Mouse (Mus musculus): ENCODE data around the gene Cramp1l. TPM values are rescaled to one million over a fixed set of nuclear protein-coding genes. Genes with fewer than 3 reads are reported as not detected.

Cramp1l gene
- 18.1 and 19.4 TPM in 2 replicates for polyA plus RNA-seq (2011; ENCODE audit: insufficient read depth, insufficient read length, low read depth, missing spikeins)

DNA sequence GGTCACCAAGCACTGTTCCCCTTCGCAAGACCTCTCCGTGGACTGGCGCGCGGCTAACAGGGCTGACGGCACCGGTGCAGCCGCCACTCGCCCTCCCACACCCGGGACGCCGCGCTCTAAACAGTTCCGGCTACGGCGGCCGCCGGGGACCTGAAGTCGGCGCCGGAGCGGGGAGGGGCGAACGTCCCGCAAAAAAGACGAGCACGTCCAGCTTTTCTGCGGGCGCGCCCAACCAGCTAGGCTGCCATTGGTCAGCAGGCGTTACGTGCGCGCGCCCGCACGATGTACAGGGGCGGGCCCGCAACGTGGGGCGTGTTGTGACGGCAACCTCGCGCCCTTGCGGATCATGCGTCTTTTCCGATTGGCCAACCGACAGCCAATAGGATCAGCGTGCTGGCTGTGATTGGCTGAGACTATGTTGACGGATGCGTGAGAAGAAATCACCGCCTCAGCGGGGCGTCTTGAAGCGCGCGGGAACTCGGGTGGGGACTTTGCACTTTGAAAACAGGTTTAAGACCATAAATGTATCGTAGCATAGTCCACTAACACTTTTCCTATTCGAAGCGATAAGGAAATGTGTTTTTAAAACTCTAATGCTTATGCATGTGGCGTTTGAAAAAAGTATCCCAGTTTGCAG lies at the start of gene Cramp1l, which contains the start of gene Ift140:
Gene Cramp1l, minus strand, starts transcription at position 134 of the 637 bp plus-strand sequence.
Gene Ift140, plus strand, starts transcription at position 431 of the 637 bp plus-strand sequence.
- H3K9me3 ChIP-seq (replicated peaks; ENCODE audit: control insufficient read depth, insufficient read depth, low read length, poor library complexity, severe bottlenecking), result no peaks in the 10 kb centered on the region
- H3K4me1 ChIP-seq (ENCODE audit: control insufficient read depth, insufficient read depth, low read length), result no peaks in the 10 kb centered on the region
- peak within 1 kb of the TSS; percentile 84 for H3K4me3 ChIP-seq (ENCODE audit: low read depth, low read length)
- peaks cover 8% of the 10 kb centered on the region for H3K36me3 ChIP-seq (ENCODE audit: control insufficient read depth, insufficient read depth, low read length, poor library complexity, severe bottlenecking)
- TF ChIP-seq CTCF (IDR thresholded peaks at IDR 0.05; ENCODE audit: low read depth, low read length) (no peak), EP300 (IDR thresholded peaks at IDR 0.05; ENCODE audit: insufficient read depth, low read depth, low read length) (no peak), POLR2A (IDR thresholded peaks at IDR 0.05; ENCODE audit: insufficient read depth, low read length) (no peak)
- H3K27me3 ChIP-seq (ENCODE audit: control insufficient read depth, insufficient read depth, low read length, poor library complexity, severe bottlenecking), result no peaks in the 10 kb centered on the region
- peak within 1 kb of the TSS; percentile 86 for H3K9ac ChIP-seq (ENCODE audit: low read depth, poor library complexity, severe bottlenecking)
- H3K27ac ChIP-seq (ENCODE audit: insufficient read depth, low read length), result 0 out of 2 replicates have a peak within 1 kb of the TSS, but pooled peaks have one; percentile 6

DNA sequence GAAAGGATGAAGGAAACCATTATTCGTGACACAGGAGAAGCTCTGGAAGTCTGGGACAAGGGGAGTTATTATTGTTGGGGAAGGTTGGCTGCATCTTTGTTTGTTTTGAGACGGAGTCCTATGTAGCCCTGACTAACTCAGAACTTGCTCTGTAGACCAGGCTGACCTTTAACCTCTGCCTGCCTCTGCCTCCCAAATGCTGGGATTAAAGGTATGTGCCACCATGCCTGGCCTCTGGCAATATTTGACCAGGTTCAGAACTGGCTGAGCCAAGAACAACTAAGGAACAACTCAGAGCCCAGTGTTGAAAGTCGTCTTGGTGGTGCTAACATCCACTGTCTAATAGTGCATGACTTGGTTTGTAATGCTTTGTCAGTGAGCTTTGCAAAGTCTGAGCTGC lies 49.6 kb upstream of the Cramp1l start:
- no peak overlapping the region for H3K27ac ChIP-seq (ENCODE audit: insufficient read depth, low read length)
- no peaks in the 10 kb centered on the region for H3K4me1 ChIP-seq (ENCODE audit: control insufficient read depth, insufficient read depth, low read length)
- no peaks in the 10 kb centered on the region for H3K9me3 ChIP-seq (replicated peaks; ENCODE audit: control insufficient read depth, insufficient read depth, low read length, poor library complexity, severe bottlenecking)
- no peak overlapping the region for H3K4me3 ChIP-seq (ENCODE audit: low read depth, low read length)
- H3K36me3 ChIP-seq (ENCODE audit: control insufficient read depth, insufficient read depth, low read length, poor library complexity, severe bottlenecking), result no peaks in the 10 kb centered on the region
- no peaks in the 10 kb centered on the region for H3K27me3 ChIP-seq (ENCODE audit: control insufficient read depth, insufficient read depth, low read length, poor library complexity, severe bottlenecking)
- no peak for TF ChIP-seq CTCF (IDR thresholded peaks at IDR 0.05; ENCODE audit: low read depth, low read length)
- no peak overlapping the region for H3K9ac ChIP-seq (ENCODE audit: low read depth, poor library complexity, severe bottlenecking)

DNA sequence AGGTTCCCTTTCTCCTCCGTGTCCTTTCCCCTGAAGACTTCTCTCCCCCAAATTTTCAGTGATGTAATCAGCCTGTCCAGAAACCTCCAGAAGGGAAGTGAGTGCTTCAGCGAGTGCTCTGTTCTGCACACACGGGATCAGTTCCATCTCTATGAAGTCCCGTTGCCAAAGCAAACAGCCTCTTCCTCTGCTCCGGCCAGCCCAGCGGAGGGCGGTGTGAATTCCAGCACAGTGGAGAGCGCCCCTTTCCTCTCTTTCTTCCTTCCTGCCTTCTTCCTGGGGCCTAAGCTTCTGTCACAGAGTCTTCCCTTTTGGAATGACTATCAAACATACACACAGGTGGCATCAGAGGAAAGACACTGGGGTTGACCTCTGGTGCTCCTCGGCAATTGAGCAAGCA lies 48.8 kb upstream of the Cramp1l start:
- no peak for TF ChIP-seq EP300 (IDR thresholded peaks at IDR 0.05; ENCODE audit: insufficient read depth, low read depth, low read length)
- TF ChIP-seq CTCF (IDR thresholded peaks at IDR 0.05; ENCODE audit: low read depth, low read length), result no peak
- no peak for TF ChIP-seq POLR2A (IDR thresholded peaks at IDR 0.05; ENCODE audit: insufficient read depth, low read length)
- Histone ChIP-seq H3K9ac (ENCODE audit: low read depth, poor library complexity, severe bottlenecking) (no peak overlapping the region), H3K27ac (ENCODE audit: insufficient read depth, low read length) (no peak overlapping the region)

DNA sequence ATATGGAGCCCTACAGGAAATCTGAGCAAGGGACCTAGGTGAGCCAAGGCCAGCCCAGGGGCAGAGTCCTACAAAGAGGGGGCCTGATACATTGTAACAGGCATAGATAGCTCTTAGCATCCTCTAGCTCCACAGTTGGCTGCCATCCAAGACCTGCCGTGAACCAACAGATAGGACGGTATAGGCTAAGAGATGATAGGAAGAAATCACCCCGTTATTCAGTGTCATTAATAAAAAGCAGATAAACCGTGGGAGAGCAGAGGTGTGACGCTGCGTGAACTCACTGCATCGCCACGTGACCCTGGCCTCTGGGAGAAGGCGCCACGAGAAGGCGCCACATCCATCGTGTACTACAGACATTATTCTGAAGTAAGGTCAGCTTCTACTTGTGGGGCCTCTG lies 48.3 kb upstream of the Cramp1l start:
- Histone ChIP-seq H3K27ac (ENCODE audit: insufficient read depth, low read length) (no peak overlapping the region), H3K9me3 (replicated peaks; ENCODE audit: control insufficient read depth, insufficient read depth, low read length, poor library complexity, severe bottlenecking) (no peaks in the 10 kb centered on the region)
- TF ChIP-seq POLR2A (IDR thresholded peaks at IDR 0.05; ENCODE audit: insufficient read depth, low read length) (no peak), CTCF (IDR thresholded peaks at IDR 0.05; ENCODE audit: low read depth, low read length) (no peak), EP300 (IDR thresholded peaks at IDR 0.05; ENCODE audit: insufficient read depth, low read depth, low read length) (no peak)

More for the DNA sequence above, 48.8 kb upstream of the Cramp1l start:
- Histone ChIP-seq H3K4me3 (ENCODE audit: low read depth, low read length) (no peak overlapping the region), H3K36me3 (ENCODE audit: control insufficient read depth, insufficient read depth, low read length, poor library complexity, severe bottlenecking) (no peaks in the 10 kb centered on the region), H3K4me1 (ENCODE audit: control insufficient read depth, insufficient read depth, low read length) (no peaks in the 10 kb centered on the region), H3K27me3 (ENCODE audit: control insufficient read depth, insufficient read depth, low read length, poor library complexity, severe bottlenecking) (no peaks in the 10 kb centered on the region), H3K9me3 (replicated peaks; ENCODE audit: control insufficient read depth, insufficient read depth, low read length, poor library complexity, severe bottlenecking) (no peaks in the 10 kb centered on the region)

DNA sequence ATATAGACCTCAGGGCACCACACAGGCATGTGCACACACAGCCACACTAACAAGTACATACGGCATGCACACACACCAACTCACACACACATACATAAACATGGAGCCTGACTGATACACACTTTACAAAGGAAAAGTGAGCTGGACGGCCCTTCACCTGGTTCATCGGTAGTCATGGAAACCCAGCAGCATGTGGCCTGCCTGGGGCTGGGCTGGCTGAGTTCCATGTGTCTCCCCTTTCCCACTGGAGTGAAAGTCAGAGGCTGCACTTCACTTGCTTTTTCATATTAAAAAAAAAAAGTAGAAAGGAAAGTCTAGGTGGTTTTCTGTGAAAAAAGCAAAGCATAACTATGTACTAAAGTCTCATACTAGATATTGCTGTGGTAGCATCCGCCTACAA lies 47.7 kb upstream of the Cramp1l start:
- Histone ChIP-seq H3K36me3 (ENCODE audit: control insufficient read depth, insufficient read depth, low read length, poor library complexity, severe bottlenecking) (no peaks in the 10 kb centered on the region), H3K27me3 (ENCODE audit: control insufficient read depth, insufficient read depth, low read length, poor library complexity, severe bottlenecking) (no peaks in the 10 kb centered on the region), H3K9me3 (replicated peaks; ENCODE audit: control insufficient read depth, insufficient read depth, low read length, poor library complexity, severe bottlenecking) (no peaks in the 10 kb centered on the region)

More for the DNA sequence above, 48.3 kb upstream of the Cramp1l start:
- Histone ChIP-seq H3K36me3 (ENCODE audit: control insufficient read depth, insufficient read depth, low read length, poor library complexity, severe bottlenecking) (no peaks in the 10 kb centered on the region), H3K4me3 (ENCODE audit: low read depth, low read length) (no peak overlapping the region), H3K9ac (ENCODE audit: low read depth, poor library complexity, severe bottlenecking) (no peak overlapping the region), H3K4me1 (ENCODE audit: control insufficient read depth, insufficient read depth, low read length) (no peaks in the 10 kb centered on the region), H3K27me3 (ENCODE audit: control insufficient read depth, insufficient read depth, low read length, poor library complexity, severe bottlenecking) (no peaks in the 10 kb centered on the region)

GRCm38 (mm10) chr17:25057041-25057440 lies 41.5 kb upstream of the Cramp1l start:
- H3K9ac ChIP-seq (ENCODE audit: low read depth, poor library complexity, severe bottlenecking), result no peak overlapping the region
- no peak overlapping the region for H3K27ac ChIP-seq (ENCODE audit: insufficient read depth, low read length)
- no peak overlapping the region for H3K4me3 ChIP-seq (ENCODE audit: low read depth, low read length)
- TF ChIP-seq POLR2A (IDR thresholded peaks at IDR 0.05; ENCODE audit: insufficient read depth, low read length) (no peak), CTCF (IDR thresholded peaks at IDR 0.05; ENCODE audit: low read depth, low read length) (peak; percentile 12)
- no peaks in the 10 kb centered on the region for H3K27me3 ChIP-seq (ENCODE audit: control insufficient read depth, insufficient read depth, low read length, poor library complexity, severe bottlenecking)
- no peaks in the 10 kb centered on the region for H3K4me1 ChIP-seq (ENCODE audit: control insufficient read depth, insufficient read depth, low read length)
- peaks cover 2% of the 10 kb centered on the region; the same call in 1 of the 2 replicates for H3K36me3 ChIP-seq (ENCODE audit: control insufficient read depth, insufficient read depth, low read length, poor library complexity, severe bottlenecking)
- H3K9me3 ChIP-seq (replicated peaks; ENCODE audit: control insufficient read depth, insufficient read depth, low read length, poor library complexity, severe bottlenecking), result no peaks in the 10 kb centered on the region

More for the DNA sequence above, 47.7 kb upstream of the Cramp1l start:
- Histone ChIP-seq H3K4me3 (ENCODE audit: low read depth, low read length) (no peak overlapping the region), H3K9ac (ENCODE audit: low read depth, poor library complexity, severe bottlenecking) (no peak overlapping the region), H3K27ac (ENCODE audit: insufficient read depth, low read length) (no peak overlapping the region), H3K4me1 (ENCODE audit: control insufficient read depth, insufficient read depth, low read length) (no peaks in the 10 kb centered on the region)
- no peak for TF ChIP-seq CTCF (IDR thresholded peaks at IDR 0.05; ENCODE audit: low read depth, low read length)
- no peak for TF ChIP-seq EP300 (IDR thresholded peaks at IDR 0.05; ENCODE audit: insufficient read depth, low read depth, low read length)
- no peak for TF ChIP-seq POLR2A (IDR thresholded peaks at IDR 0.05; ENCODE audit: insufficient read depth, low read length)
